8 mouse cellular contexts compared by ENCODE assay signal in the genomic region with DNA sequence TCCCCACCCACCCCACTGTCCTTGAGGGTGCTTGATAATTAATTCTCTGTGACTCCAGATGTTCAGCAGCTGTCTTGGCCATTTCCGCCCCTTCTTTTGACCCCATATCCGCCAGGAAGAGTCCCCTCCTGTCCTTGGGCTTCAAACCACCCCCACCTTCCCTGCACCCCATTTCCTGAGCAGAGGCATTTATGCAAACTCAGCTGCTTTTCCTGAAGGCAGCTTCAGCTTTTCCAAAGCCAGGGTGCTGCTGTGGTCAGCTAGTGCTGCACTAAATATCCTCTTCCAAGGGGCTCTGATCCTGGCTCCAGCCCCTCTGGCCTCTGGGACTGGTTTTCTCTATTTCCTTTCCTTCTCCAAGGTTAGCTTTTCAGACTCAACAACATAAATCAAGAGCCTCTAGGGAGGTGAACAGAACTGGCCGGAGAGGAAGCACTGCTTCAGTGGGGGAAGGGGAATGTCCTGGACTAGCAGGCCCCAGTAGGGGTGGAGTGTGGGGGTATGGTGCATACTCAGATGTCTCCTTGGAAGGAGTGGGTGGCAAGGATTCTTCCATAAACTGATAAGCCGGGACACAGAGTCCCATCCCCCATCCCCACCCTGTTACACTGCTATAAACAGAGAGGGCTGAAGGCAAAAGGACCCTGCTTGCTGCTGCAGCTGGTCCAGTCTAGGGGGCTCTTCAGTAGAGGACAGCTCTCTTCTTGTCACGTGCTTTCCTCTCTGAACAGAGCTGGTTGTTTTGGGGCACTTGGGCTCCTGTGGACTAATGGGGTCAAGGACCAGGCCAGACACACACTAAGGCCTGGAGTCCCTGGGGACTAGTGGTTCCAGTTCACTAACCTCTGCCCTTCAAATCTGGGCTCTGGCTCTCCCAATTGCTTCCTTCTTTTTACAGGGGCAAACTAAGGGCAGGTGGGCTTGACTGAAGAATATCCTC. TPM values are rescaled to one million over a fixed set of nuclear protein-coding genes. Genes with fewer than 3 reads are reported as not detected.
DNase-seq lines count a peak whose midpoint lies in the region; ATAC-seq and TF ChIP-seq lines count a peak whose summit lies in the region.

No protein-coding gene starts in this region.

- peak; percentile 81 to 92 for DNase-seq in adrenal gland, adult (ENCODE audit: inconsistent age in 2 of 2, low spot score in 1 of 2)
- DNase-seq in adrenal gland, adult 18-20 months (ENCODE audit: low spot score in 2 of 2): no peak
- DNase-seq in liver, embryonic 11.5 days (ENCODE audit: low spot score): no peak
- DNase-seq in cerebellum, postnatal 10 days: no peak
- no peak for DNase-seq in cerebellum, postnatal 25 days

- H3K4me2 ChIP-seq in embryonic facial prominence, embryonic 12.5 days (replicated peaks): no peak overlapping the region
- H3K4me2 ChIP-seq in hindbrain, embryonic 13.5 days: no peak overlapping the region
- H3K4me2 ChIP-seq in liver, embryonic 11.5 days: peak overlapping the region; percentile 22

- no peaks in the 10 kb centered on the region for H3K27me3 ChIP-seq in embryonic facial prominence, embryonic 12.5 days
- no peaks in the 10 kb centered on the region for H3K27me3 ChIP-seq in hindbrain, embryonic 13.5 days
- H3K27me3 ChIP-seq in liver, embryonic 11.5 days (replicated peaks; ENCODE audit: control insufficient read depth, insufficient read depth, low read length): no peaks in the 10 kb centered on the region
- no peaks in the 10 kb centered on the region for H3K27me3 ChIP-seq in small intestine, adult 2 months (ENCODE audit: control insufficient read depth, insufficient read depth, low read length)

- peak overlapping the region; percentile 24 for H3K27ac ChIP-seq in embryonic facial prominence, embryonic 12.5 days
- H3K27ac ChIP-seq in hindbrain, embryonic 13.5 days: peak overlapping the region; percentile 70
- peak overlapping the region; percentile 52 for H3K27ac ChIP-seq in liver, embryonic 11.5 days (ENCODE audit: low read depth, low read length)
- peak overlapping the region; percentile 23 for H3K27ac ChIP-seq in small intestine, adult 2 months (ENCODE audit: insufficient read depth, low read depth, low read length)

- peaks cover 14% of the 10 kb centered on the region for H3K4me1 ChIP-seq in embryonic facial prominence, embryonic 12.5 days
- peaks cover 18% of the 10 kb centered on the region; the same call in 1 of the 2 replicates for H3K4me1 ChIP-seq in hindbrain, embryonic 13.5 days (replicated peaks)
- H3K4me1 ChIP-seq in liver, embryonic 11.5 days (replicated peaks; ENCODE audit: control insufficient read depth, insufficient read depth, low read length): peaks cover 47% of the 10 kb centered on the region
- peaks cover 20% of the 10 kb centered on the region for H3K4me1 ChIP-seq in small intestine, adult 2 months (ENCODE audit: control insufficient read depth, insufficient read depth, insufficient read length, low read length)

- no peaks in the 10 kb centered on the region for H3K9me3 ChIP-seq in embryonic facial prominence, embryonic 12.5 days
- H3K9me3 ChIP-seq in hindbrain, embryonic 13.5 days: no peaks in the 10 kb centered on the region
- H3K9me3 ChIP-seq in liver, embryonic 11.5 days (ENCODE audit: control insufficient read depth, low read length): no peaks in the 10 kb centered on the region

- ATAC-seq in embryonic facial prominence, embryonic 12.5 days (ENCODE audit: insufficient number of reproducible peaks, insufficient read depth, low FRiP score, low TSS enrichment): peak; percentile 55; the same call in 1 of the 2 replicates
- no peak for ATAC-seq in hindbrain, embryonic 13.5 days (ENCODE audit: low FRiP score)
- ATAC-seq in liver, embryonic 11.5 days (replicated peaks; ENCODE audit: low FRiP score): peak; percentile 53

- WGBS in embryonic facial prominence, embryonic 12.5 days: 20% methylated on average over 5 of the region's 5 CpGs
- WGBS in hindbrain, embryonic 13.5 days: 40% methylated on average over 5 of the region's 5 CpGs
- 25% methylated on average over 5 of the region's 5 CpGs for WGBS in liver, embryonic 11.5 days
- 50% methylated on average over 5 of the region's 5 CpGs for WGBS in small intestine, adult 2 months

- TF ChIP-seq CTCF in small intestine, adult 2 months (IDR thresholded peaks at IDR 0.05; ENCODE audit: extremely low read depth, insufficient read length, insufficient replicate concordance, low read depth, low read length): no peak

- H3K36me3 ChIP-seq in embryonic facial prominence, embryonic 12.5 days: no peaks in the 10 kb centered on the region
- H3K36me3 ChIP-seq in hindbrain, embryonic 13.5 days: no peaks in the 10 kb centered on the region
- no peaks in the 10 kb centered on the region for H3K36me3 ChIP-seq in liver, embryonic 11.5 days (ENCODE audit: control insufficient read depth, insufficient read depth, low read length)
- H3K36me3 ChIP-seq in small intestine, adult 2 months (ENCODE audit: control insufficient read depth, insufficient read depth, low read length): no peaks in the 10 kb centered on the region

- H3K9ac ChIP-seq in embryonic facial prominence, embryonic 12.5 days: no peak overlapping the region
- peak overlapping the region; percentile 24; the same call in 1 of the 2 replicates for H3K9ac ChIP-seq in hindbrain, embryonic 13.5 days
- H3K9ac ChIP-seq in liver, embryonic 11.5 days (ENCODE audit: low read depth, low read length): 0 out of 2 replicates have a peak overlapping the region, but pooled peaks have one; percentile 16

- no peak for TF ChIP-seq POLR2A in small intestine, adult 2 months (IDR thresholded peaks at IDR 0.05; ENCODE audit: low read depth, low read length)

- no peak overlapping the region for H3K4me3 ChIP-seq in embryonic facial prominence, embryonic 12.5 days
- no peak overlapping the region for H3K4me3 ChIP-seq in hindbrain, embryonic 13.5 days
- H3K4me3 ChIP-seq in liver, embryonic 11.5 days (ENCODE audit: low read depth, low read length): no peak overlapping the region
- H3K4me3 ChIP-seq in small intestine, adult 2 months (ENCODE audit: low read depth, low read length): no peak overlapping the region

RNA-seq across cellular contexts. Expression of gene Abhd16b, which starts 5.4 kb away (rescaled TPM):
- total RNA-seq in adrenal gland, adult 18-20 months (2021): not detected
- polyA plus RNA-seq in embryonic facial prominence, embryonic 12.5 days (2016; fragmentation: Nextera tagmentation; extraction: Ambion mirVana): 0.09 and 0.20 TPM in 2 replicates
- polyA plus RNA-seq in hindbrain, embryonic 13.5 days (2015; fragmentation: Nextera tagmentation; extraction: Ambion mirVana): 0.10 TPM in 1 of 2 replicates, not detected in the other
- polyA plus RNA-seq in liver, embryonic 11.5 days (2014; fragmentation: Nextera tagmentation; extraction: Ambion mirVana): 0.13 TPM in 1 of 2 replicates, not detected in the other
- polyA plus RNA-seq in small intestine, adult 2 months (2012; rRNA removed): not detected in 2 replicates

RNA-seq across cellular contexts. Expression of gene Tpd52l2, which starts 9.3 kb away (rescaled TPM):
- total RNA-seq in adrenal gland, adult 18-20 months (2021): 100 to 1,000 TPM in 1 of 2 experiments, 10 to 100 TPM in 1; 96.6 to 100 TPM
- 160 and 163 TPM in 2 replicates for polyA plus RNA-seq in embryonic facial prominence, embryonic 12.5 days (2016; fragmentation: Nextera tagmentation; extraction: Ambion mirVana)
- 116 and 121 TPM in 2 replicates for polyA plus RNA-seq in hindbrain, embryonic 13.5 days (2015; fragmentation: Nextera tagmentation; extraction: Ambion mirVana)
- polyA plus RNA-seq in liver, embryonic 11.5 days (2014; fragmentation: Nextera tagmentation; extraction: Ambion mirVana): 149 and 156 TPM in 2 replicates
- polyA plus RNA-seq in small intestine, adult 2 months (2012; rRNA removed): 14.6 and 27.3 TPM in 2 replicates

RNA-seq across cellular contexts. Expression of gene Zbtb46, which starts 28.4 kb away (rescaled TPM):
- 10 to 100 TPM; 12.0 to 16.2 TPM for total RNA-seq in adrenal gland, adult 18-20 months (2021)
- 9.2 and 9.6 TPM in 2 replicates for polyA plus RNA-seq in embryonic facial prominence, embryonic 12.5 days (2016; fragmentation: Nextera tagmentation; extraction: Ambion mirVana)
- 22.4 and 23.5 TPM in 2 replicates for polyA plus RNA-seq in hindbrain, embryonic 13.5 days (2015; fragmentation: Nextera tagmentation; extraction: Ambion mirVana)
- 25.2 and 26.9 TPM in 2 replicates for polyA plus RNA-seq in liver, embryonic 11.5 days (2014; fragmentation: Nextera tagmentation; extraction: Ambion mirVana)
- 1.5 and 1.6 TPM in 2 replicates for polyA plus RNA-seq in small intestine, adult 2 months (2012; rRNA removed)

RNA-seq across cellular contexts. Expression of gene Dnajc5, which starts 32.7 kb away (rescaled TPM):
- total RNA-seq in adrenal gland, adult 18-20 months (2021): 10 to 100 TPM; 97.2 to 97.4 TPM
- polyA plus RNA-seq in embryonic facial prominence, embryonic 12.5 days (2016; fragmentation: Nextera tagmentation; extraction: Ambion mirVana): 93.9 and 103 TPM in 2 replicates
- polyA plus RNA-seq in hindbrain, embryonic 13.5 days (2015; fragmentation: Nextera tagmentation; extraction: Ambion mirVana): 206 and 217 TPM in 2 replicates
- polyA plus RNA-seq in liver, embryonic 11.5 days (2014; fragmentation: Nextera tagmentation; extraction: Ambion mirVana): 61.1 and 65.6 TPM in 2 replicates
- 20.6 and 48.2 TPM in 2 replicates for polyA plus RNA-seq in small intestine, adult 2 months (2012; rRNA removed)

Comparison
In these comparisons a context has a peak if more than half of its experiments do, and no peak if none do; other contexts are left out.
1. DNase-seq: peak in adrenal gland, adult (2 of 2); none in adrenal gland, adult 18-20 months (0 of 2), liver, embryonic 11.5 days (single experiment), cerebellum, postnatal 10 days (0 of 2) and cerebellum, postnatal 25 days (0 of 2).
2. Peak in every context shown above with its lines, with median percentiles within 50 percentile points of each other: H3K27ac ChIP-seq.